Mouse (Mus musculus) cerebellum, adult 11-12 months (tissue): ENCODE data around the gene Olfr830.
"Not testable (repeated sequence)": the region's sequence is repeated elsewhere in the genome, so short reads cannot be mapped to it uniquely, and the experiment has no call there.

ENCODE experiments used
- DNase-seq: peaks from one replicate; pipeline ENCODE4 v3.0.0; 2022

Gene Olfr830

GRCm38 (mm10) chr9:18874393-18874792 lies at the start of gene Olfr830:
Olfr830 (plus strand) TSS chr9:18874693.
- DNase-seq = no peak

- no peak for DNase-seq
Observed at GRCm38 (mm10) chr9:18854633-18855032, 19.9 kb upstream of the Olfr830 start, which contains the start of gene Olfr829. Olfr829 (plus strand) TSS chr9:18854933.

- DNase-seq = not testable (repeated sequence)
Observed at GRCm38 (mm10) chr9:18907699-18908098, 33.2 kb downstream of the Olfr830 start.

DNA sequence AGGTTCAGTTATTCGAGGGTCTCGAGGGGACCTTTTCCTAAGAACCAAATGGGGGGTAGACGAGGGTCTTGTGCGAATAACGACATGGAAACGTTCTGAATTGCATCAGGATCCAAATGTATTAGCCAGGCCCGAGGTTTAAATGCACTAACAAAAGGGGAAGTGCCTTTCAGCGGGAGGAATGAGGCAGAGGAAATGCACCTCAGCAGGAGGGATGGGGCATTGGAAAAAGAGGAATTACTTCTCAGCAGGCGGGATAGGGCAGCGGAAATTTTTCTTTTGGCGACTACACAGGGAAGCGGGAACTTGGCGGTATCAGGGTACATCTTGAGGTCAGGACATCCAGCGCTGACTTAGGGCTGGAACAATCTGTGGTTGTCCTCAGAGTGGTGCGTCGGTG lies 53.4 kb downstream of the Olfr830 start:
- DNase-seq = not testable (repeated sequence)
